Mouse (Mus musculus) layer of hippocampus, postnatal 10 days (tissue): ENCODE data around the gene Capn2. TPM values are rescaled to one million over a fixed set of nuclear protein-coding genes. Genes with fewer than 3 reads are reported as not detected.

ENCODE experiments used
- DNase-seq, 2 experiments: peaks; one replicate each; pipeline ENCODE4 v3.0.0; 2021; ENCODE audit warnings: low spot score in 2 of 2
- long read RNA-seq: library from polyadenylated mRNA; stranded (forward); transcript quantifications from one replicate; pipeline ENCODE4 v2.0.0, GENCODE M21; 2023
- total RNA-seq, 2 experiments: library from RNA; stranded (reverse); gene quantifications; 2 replicates each; pipeline ENCODE4 v1.2.3; 2021

The Capn2 gene
- 10 to 100 TPM; 75.3 to 77.7 TPM for total RNA-seq
- long read RNA-seq, partial matches to known transcripts: 13 of 75 reads
- long read RNA-seq, other reads (novel, unspliced or antisense): 62 of 75 reads

- peak; percentile 85 to 91 for DNase-seq
These were observed at the start of gene Capn2 for GRCm38 (mm10) chr1:182516758-182517676. Gene Capn2 (minus strand): TSS chr1:182517608.

GRCm38 (mm10) chr1:182565351-182565835 is 48.0 kb upstream of the Capn2 start:
- no peak for DNase-seq

GRCm38 (mm10) chr1:182564408-182565120 is 47.2 kb upstream of the Capn2 start, which contains the start of gene Capn8:
Gene Capn8 (plus strand): TSS chr1:182565007.
- no peak for DNase-seq

- no peak for DNase-seq
These were observed 45.4 kb upstream of the Capn2 start for GRCm38 (mm10) chr1:182562576-182563370.

GRCm38 (mm10) chr1:182561945-182562514 is 44.6 kb upstream of the Capn2 start:
- no peak for DNase-seq

GRCm38 (mm10) chr1:182560390-182561098 is 43.1 kb upstream of the Capn2 start:
- DNase-seq: peak; percentile 62 to 78

GRCm38 (mm10) chr1:182559530-182559929 is 42.1 kb upstream of the Capn2 start:
- DNase-seq: no peak

- no peak for DNase-seq
These were observed 40.9 kb upstream of the Capn2 start for GRCm38 (mm10) chr1:182558271-182558670.

GRCm38 (mm10) chr1:182553649-182554375 is 36.4 kb upstream of the Capn2 start:
- DNase-seq: peak; percentile 63 to 76

- no peak for DNase-seq
These were observed 33.4 kb upstream of the Capn2 start for GRCm38 (mm10) chr1:182550761-182551160.

GRCm38 (mm10) chr1:182543906-182544305 is 26.5 kb upstream of the Capn2 start:
- no peak for DNase-seq

GRCm38 (mm10) chr1:182543136-182543535 is 25.7 kb upstream of the Capn2 start:
- no peak for DNase-seq

GRCm38 (mm10) chr1:182542110-182542509 is 24.7 kb upstream of the Capn2 start:
- no peak for DNase-seq

- peak; percentile 75 to 77 for DNase-seq
These were observed 21.9 kb upstream of the Capn2 start for GRCm38 (mm10) chr1:182539023-182539940.

- DNase-seq: no peak
These were observed 17.7 kb upstream of the Capn2 start for GRCm38 (mm10) chr1:182535080-182535481.

GRCm38 (mm10) chr1:182533583-182533982 is 16.2 kb upstream of the Capn2 start:
- DNase-seq: no peak

GRCm38 (mm10) chr1:182527921-182528858 is 10.8 kb upstream of the Capn2 start:
- DNase-seq: no peak
